Mouse (Mus musculus): Measurements from ENCODE around the gene Tnik.
A peak's percentile ranks its signal among the peaks of the same experiment; 100 is the strongest.

The Tnik gene

DNA sequence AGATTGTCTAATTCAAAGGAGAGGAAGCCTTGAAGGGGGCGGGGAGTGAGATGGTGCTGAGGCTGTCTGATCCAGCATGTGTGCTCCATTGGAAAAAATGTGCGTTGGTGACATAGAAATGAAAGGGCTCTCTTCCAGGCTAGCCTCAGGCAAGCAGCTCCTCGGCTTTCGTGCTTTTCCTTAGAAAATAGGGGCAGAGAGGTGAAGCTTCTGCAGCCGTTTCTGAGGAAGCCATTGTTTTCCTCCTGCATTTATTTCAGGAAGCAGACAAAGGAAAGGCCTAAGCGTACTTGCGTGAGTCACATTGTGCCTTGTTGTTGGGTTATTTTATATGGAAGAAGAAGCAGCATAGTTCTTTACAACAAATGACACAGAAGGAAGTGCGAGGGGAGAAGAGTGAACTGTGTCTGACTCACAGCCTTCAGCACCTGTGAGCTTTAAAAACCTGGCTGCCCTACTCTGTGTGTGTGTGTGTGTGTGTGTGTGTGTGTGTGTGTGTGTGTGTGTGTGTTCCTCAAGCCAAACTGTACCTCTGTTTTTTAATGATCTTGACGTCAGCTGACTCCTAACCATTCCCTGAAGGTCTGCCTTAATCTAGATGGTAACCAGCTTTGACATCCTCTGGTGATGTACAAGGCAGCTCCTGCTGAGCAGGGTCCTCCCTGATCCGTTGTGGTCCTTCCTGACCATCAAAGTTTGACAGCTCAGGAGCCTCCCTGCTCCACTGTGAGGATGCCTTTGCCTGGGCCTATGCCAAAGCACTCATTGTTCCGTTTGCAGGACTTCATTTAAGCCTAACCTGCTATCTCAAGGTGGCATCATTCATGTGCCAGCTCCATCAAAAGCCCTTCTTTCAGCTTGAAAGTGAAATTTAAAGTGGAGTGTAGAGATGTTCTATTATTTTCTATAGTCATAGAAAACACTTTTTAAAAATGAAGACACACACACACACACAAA, 228.3 kb downstream of the Tnik start:
- no peak for DNase-seq

GRCm38 (mm10) chr3:28496806-28497502, 233.9 kb downstream of the Tnik start:
- DNase-seq: no peak

DNA sequence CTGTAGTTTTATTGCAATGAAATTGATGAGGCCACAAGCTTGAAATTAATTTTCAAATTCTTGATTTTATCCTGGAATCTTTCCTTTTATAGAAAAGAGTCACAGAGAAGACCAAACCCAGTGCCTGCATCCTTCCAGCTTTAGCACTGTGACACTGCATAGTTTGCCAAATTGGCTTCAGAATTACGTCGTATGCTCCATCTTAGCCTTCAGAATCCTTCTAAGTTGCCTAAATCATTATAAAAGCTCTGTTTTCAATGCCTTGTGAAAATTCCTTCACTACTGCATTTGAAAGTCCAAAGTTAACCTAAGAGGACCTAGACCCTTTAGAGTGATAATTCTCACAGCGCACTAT, 234.5 kb downstream of the Tnik start:
- DNase-seq: no peak

GRCm38 (mm10) chr3:28502697-28503096, 239.7 kb downstream of the Tnik start:
- DNase-seq: no peak

DNA sequence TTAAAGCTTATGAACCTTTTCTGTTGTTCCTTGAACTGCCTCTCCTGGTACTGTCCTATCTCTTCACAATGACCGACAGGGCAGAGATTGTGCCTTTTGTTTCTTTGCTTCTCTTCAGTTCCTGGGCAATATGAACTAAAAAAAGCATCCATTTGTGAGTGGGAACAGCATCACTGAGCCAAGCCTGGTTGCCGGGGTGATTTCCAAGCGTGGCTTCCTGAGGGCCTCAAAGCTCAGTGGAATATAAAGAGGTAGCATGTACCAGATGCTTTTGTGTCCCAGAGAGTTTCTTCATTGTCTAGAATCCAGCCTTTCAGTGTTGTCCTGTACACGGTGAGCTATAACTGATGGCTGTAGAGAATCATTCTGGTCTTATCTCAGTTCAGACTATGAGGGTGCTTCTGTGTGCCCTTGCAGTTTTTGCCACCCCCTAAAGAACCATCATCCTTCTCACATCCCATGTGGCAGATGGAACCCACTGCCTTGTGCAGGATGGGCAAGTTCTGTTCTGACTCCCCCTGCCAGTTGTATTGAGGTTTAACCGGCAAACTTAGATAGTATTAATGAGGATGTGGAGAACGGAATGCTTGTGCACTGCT, 246.4 kb downstream of the Tnik start:
- DNase-seq: no peak

GRCm38 (mm10) chr3:28523004-28523482, 260.0 kb downstream of the Tnik start:
- no peak for DNase-seq

- DNase-seq: no peak
These were observed 260.6 kb downstream of the Tnik start for GRCm38 (mm10) chr3:28523541-28524165.

DNA sequence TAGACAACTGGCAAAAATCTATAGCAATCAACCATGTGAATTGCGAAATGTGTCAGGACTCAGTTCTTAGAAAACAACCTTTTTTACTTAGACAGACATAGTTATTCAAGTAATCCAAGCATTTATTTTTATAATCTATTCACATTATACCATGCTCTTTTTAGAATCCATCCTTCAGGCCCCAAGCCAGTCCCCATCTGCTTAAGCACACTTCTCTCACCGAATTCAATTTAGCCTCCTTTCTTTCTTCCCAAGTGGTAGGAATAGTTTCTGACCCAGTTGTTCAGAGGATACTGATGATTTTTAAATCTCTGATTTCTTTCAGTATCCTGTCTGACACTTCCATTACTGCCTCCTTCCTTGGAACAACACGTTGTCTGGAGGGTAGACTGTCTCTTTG, 261.5 kb downstream of the Tnik start:
- no peak for DNase-seq

DNA sequence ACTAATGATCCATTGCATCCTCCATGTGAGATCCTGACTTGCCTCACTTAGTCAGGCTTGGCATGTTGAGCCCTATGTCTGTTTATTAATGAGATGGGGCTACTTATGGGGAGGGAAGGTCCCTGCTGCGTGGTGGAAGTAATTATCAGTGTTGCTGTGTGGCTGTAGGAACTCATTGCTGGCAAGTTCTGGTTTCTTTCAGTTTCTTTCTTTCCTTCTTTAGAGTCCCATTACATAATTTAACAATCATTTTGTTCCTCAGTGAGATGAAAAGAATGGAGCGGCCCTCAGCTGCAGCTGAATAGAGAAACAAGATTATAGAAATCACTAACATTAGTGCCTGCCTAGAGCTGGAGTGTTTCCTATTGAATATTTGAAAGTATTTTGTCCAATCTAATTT, 263.7 kb downstream of the Tnik start:
- DNase-seq: no peak

- DNase-seq: no peak
These were observed 264.2 kb downstream of the Tnik start for GRCm38 (mm10) chr3:28527231-28527630.

DNA sequence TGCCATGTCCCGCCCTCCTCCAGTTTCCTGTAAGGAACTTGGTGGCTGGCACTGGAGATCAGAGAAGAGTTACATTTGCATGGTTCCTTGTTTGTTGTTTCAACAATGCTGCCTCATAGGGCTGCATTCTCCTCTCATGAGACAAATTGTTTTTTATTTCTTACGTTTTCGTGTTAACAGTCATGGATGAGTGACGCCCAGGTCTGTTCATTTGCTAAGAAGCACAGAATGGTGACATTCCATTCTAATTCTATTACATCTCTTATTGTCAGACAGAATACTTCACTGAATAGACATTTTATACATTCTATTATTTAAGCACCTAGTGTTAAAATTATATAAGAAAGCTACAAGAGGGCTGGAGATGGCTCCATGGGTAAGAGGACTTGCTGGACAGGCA, 266.5 kb downstream of the Tnik start:
- DNase-seq: no peak

DNA sequence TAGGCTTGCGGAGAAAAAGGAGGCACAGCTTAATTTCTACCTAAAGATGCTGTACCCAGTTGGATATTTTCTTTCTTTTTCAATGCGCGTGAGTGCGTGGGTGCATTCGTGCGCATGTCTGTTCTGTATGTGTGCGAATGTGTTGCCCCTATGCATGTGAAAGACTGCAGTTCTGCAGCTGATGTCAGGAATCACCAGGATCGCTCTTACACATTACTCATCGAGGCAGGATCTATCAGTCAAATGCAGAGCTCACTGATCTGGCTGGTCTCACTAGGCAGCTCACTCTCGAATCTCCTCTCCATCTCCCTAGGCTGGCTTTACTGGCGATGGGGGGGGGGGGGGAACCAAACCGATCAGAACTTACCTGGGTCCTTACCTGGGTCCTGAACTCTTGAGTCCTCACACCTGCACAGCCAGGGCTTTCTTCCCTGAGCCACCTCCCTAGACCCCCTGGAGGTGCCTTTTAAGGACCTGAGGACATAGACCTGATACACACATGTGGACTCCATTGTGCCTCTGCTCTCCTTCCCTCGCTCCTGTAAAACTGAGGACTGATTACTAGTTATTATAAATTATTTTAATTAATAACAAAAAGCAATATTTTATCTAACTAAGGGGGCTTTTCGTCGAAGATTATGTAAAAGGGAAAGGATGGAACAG, 268.4 kb downstream of the Tnik start:
- no peak for DNase-seq

DNA sequence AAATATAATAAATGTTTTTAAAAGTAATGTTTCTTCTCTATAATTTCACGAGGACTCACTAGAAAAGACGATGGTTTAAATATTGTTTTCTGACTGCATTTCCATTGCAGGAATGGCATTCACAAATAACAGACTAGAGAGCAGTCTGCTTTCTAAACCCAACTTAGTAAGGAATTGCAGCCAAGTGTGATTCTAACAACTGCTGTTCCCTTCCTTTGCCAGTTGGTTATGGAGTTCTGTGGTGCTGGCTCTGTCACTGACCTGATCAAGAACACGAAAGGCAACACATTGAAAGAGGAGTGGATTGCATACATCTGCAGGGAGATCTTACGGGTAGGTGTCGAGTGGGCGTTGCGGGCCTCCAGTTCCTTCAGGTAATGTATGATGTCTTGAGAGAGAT, 269.7 kb downstream of the Tnik start:
- DNase-seq: no peak

DNA sequence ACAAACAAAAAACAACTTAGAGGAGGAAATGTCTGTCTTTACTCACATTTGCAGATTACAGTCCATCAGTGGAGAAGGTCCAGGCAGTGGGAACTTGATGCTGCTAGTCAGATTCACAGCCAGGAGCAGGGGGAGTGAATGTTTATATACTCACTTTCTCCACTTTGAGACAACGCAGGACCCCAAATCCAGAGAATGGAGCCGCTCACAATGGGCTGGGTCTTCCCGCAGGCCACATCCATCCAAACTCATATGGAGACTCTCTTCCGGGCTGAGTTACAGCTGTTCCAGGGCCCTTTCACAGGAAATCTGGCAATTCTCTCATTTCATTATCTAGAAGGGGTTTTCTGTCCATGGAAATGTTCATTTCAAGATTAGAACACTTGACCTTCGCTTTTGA, 277.1 kb downstream of the Tnik start:
- DNase-seq: no peak

GRCm38 (mm10) chr3:28542941-28543340, 279.9 kb downstream of the Tnik start:
- no peak for DNase-seq

DNA sequence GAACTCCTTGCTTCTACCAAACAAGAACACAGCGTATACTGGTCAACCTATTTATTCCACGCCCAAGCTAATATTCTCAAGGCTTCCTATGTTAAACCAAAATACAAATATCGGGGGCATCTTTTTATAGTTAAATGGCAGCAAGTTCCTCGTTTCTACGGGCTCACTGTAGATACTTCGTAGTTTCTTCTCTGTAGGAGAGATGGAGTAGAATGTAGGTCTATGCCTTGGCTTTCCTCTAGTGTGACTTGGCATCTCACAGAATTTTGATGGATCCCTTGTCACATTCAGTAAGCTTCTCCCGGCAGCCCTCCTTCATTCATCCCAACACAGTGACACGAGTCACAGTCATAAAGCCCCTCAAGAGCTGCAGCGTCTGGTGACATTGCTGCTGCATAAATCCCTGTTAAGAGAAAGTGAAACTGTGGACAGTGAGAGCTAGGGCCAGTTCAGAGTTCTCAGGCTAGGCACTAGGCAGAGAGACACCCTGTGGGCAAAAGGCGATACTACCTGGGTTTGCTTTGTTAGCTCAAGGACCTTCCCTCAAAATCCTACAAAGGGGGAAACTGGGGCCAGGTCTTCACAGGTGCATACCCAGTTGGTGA, 280.5 kb downstream of the Tnik start:
- peak; percentile 74 for DNase-seq

GRCm38 (mm10) chr3:28544345-28544869, 281.4 kb downstream of the Tnik start:
- no peak for DNase-seq

DNA sequence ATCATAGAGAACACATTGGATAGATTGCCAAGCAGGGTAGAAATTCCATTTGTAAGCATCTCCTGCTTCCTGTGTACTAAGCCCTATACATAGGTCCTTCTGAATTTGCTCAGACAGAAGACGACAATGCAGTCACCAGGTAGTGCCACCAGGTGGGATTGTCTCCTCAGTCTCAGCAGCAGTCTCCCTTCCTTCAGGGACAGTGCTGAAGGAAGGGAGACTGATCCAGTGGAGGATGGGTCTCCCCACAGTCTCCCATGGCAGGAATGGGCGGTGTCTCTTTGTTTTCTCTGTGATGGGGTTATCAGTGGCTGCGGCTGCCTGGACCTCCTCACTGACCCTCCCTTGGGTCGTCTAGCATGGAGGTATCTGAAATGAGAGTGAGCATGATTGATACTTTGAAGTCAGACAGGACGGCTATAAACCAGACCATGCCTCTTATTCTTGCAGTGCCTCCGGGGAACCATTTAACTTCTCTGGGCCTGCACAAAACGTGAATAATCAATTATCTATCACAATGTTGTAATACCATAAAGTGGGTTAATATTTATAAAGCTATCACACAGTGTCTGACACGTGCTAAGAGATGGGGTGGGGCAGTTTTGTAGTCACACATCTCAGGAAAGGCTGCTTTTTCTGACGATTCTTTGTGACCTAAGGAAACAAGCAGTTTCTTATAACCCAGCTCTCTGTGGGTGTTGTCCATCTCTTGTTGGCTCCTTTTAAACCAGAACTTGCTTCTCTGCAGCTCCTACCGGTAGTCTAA, 285.1 kb downstream of the Tnik start:
- no peak for DNase-seq

DNA sequence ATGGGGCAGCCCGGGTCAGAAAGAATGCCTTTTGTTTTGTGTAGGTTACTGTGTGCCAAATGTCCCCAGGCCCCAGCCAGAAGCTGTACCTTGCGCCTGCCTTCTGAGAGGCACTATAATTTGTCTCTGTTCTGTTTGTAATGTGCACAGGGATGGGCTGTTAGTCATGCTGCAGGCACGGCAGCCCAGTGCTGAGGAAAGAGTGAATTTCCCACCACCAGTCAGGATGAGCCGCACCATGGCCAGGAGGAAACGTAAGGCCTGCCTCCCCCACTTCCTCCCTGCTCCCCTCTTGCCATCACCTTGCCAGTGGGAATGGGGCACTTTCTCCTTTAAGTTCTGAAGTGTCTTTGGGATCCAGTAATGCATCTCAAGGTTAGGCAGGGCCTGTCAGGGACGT, 286.4 kb downstream of the Tnik start:
- DNase-seq: no peak

GRCm38 (mm10) chr3:28550497-28551093, 287.6 kb downstream of the Tnik start:
- DNase-seq: no peak

DNA sequence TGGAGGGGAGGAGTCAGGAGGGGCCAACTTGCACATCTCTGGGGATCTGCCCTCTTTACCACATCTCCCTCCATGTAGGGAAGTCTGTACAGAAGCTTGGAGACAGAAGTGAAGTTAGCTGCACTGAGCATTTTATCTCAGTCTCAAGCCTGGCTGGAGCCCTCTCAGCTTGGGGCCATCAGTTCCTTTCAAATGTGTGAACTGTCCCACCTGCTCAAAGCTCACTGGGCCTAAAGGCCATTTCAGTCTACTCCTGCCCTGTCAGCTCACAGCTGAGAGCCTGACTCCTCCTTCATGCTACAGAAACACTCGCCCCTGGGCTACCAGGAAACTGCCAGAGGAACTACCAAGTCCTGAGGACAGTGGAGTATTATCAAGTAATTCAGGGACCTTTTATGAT, 288.7 kb downstream of the Tnik start:
- no peak for DNase-seq

Measured in lung, postnatal 36 days (tissue).